ENCODE assay signal across 13 mouse cellular contexts in the genomic region with DNA sequence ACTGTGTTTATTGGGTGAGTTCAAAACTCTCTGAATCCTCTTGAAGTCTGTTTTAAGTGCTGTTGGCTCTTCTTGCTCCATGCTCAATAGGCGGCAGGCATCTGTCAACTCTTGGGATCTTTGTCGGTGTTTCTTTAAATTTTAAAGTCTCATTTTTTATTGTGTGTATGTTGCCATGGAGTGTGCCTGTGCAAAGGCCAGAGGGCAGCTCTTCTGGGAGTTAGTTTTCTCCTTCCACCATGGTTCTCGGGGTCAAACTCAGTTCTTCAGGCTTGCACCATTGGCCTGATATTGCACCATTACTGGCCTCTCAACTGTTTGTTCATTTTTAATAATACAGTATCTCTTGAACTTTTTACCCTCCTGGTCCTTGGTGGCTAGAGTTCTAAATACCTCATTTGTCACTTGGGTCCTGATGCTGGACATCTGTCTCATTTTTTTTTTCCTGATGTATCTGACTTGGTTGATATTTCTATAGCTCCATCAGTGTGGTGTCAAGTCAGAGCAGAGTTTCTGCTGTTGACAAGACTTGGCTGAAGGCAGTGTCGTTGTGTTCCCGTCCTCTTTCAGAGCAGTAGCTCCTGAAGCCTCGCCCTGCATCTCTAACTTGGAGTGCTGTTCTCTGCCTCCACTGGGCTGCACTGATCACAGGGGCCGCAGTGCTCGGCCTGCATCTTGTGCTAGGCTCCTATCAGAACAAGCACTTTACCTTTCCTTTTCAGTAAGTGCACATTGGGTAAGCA.
DNase-seq lines count a peak whose midpoint lies in the region; ATAC-seq and TF ChIP-seq lines count a peak whose summit lies in the region.
"Had no signal": no experiment of that assay in that cellular context is flagged by ENCODE, and none has a peak within 500 bp of the region (broad histone marks: within the 10 kb centered on the region; RNA-seq: fewer than 3 reads in every experiment).

No protein-coding gene starts in this region.

- DNase-seq in heart, adult 2 months, result peak; percentile 51 to 70
- DNase-seq in heart, embryonic 10.5 days (ENCODE audit: low spot score), result no peak
- peak; percentile 19 for DNase-seq in NIH3T3 (ENCODE audit: low read depth)
- DNase-seq in heart, adult 9 months (ENCODE audit: low spot score in 2 of 2), result peak; percentile 63 to 73
- peak; percentile 51 to 52 for DNase-seq in kidney, postnatal 36 days
- no peak for DNase-seq in cerebellum, adult 9-11 months
- DNase-seq: lung, embryonic 14.5 days; thymus, postnatal 25 days had no signal

- ATAC-seq in megakaryocyte progenitor cell, adult 5-6 weeks (replicated peaks; ENCODE audit: poor library complexity), result no peak
- ATAC-seq: CD4-positive, CD25-positive, alpha-beta regulatory T cell, adult 4 months; inflammation-experienced regulatory T-cells, adult 6 months had no signal

- H3K9me3 ChIP-seq in heart, embryonic 10.5 days, result no peaks in the 10 kb centered on the region
- H3K9me3 ChIP-seq: embryonic facial prominence, embryonic 15.5 days; midbrain, embryonic 12.5 days had no signal

- H3K79me2 ChIP-seq in heart, adult 2 months (replicated peaks; ENCODE audit: control insufficient read depth, insufficient read depth, low read length), result peaks cover 7% of the 10 kb centered on the region; the same call in 1 of the 2 replicates

- peak overlapping the region; percentile 30 for H3K27ac ChIP-seq in heart, adult 2 months
- H3K27ac ChIP-seq in heart, embryonic 10.5 days, result no peak overlapping the region
- H3K27ac ChIP-seq: embryonic facial prominence, embryonic 15.5 days; midbrain, embryonic 12.5 days had no signal

- 59% methylated on average over 8 of the region's 8 CpGs for WGBS in heart, adult 2 months
- 73% methylated on average over 8 of the region's 8 CpGs for WGBS in heart, embryonic 10.5 days

- no peak for TF ChIP-seq EP300 in heart, adult 2 months (IDR thresholded peaks at IDR 0.05; ENCODE audit: insufficient read depth, low read depth, low read length)

- intact Hi-C loops in heart, adult 2 months (cut with DNase I), result no loop called here

- no peak overlapping the region for H3K9ac ChIP-seq in heart, adult 2 months (ENCODE audit: low read depth, low read length)
- H3K9ac ChIP-seq: embryonic facial prominence, embryonic 15.5 days; lung, embryonic 14.5 days; midbrain, embryonic 12.5 days had no signal

- peaks cover 24% of the 10 kb centered on the region for H3K4me1 ChIP-seq in heart, adult 2 months (ENCODE audit: control insufficient read depth, insufficient read depth, low read length)
- H3K4me1 ChIP-seq in heart, embryonic 10.5 days, result peaks cover 21% of the 10 kb centered on the region

- no peaks in the 10 kb centered on the region for H3K27me3 ChIP-seq in heart, adult 2 months (ENCODE audit: control insufficient read depth, insufficient read depth, low read length)
- no peaks in the 10 kb centered on the region for H3K27me3 ChIP-seq in heart, embryonic 10.5 days (ENCODE audit: insufficient read depth, poor library complexity, severe bottlenecking)
- H3K27me3 ChIP-seq: embryonic facial prominence, embryonic 15.5 days; midbrain, embryonic 12.5 days had no signal

- H3K36me3 ChIP-seq in heart, adult 2 months (ENCODE audit: control insufficient read depth, insufficient read depth, low read length), result peaks cover 13% of the 10 kb centered on the region
- H3K36me3 ChIP-seq in heart, embryonic 10.5 days, result no peaks in the 10 kb centered on the region
- H3K36me3 ChIP-seq: embryonic facial prominence, embryonic 15.5 days; midbrain, embryonic 12.5 days had no signal

- no peak for TF ChIP-seq CTCF in heart, adult 2 months (IDR thresholded peaks at IDR 0.05)

- no peak overlapping the region for H3K4me3 ChIP-seq in heart, adult 2 months
- H3K4me3 ChIP-seq in heart, embryonic 10.5 days, result no peak overlapping the region
- H3K4me3 ChIP-seq: embryonic facial prominence, embryonic 15.5 days; midbrain, embryonic 12.5 days had no signal

- no peak for TF ChIP-seq POLR2A in heart, adult 2 months (IDR thresholded peaks at IDR 0.05; ENCODE audit: insufficient read depth, low read depth, low read length)

Comparison
In these comparisons a context has a peak if more than half of its experiments do, and no peak if none do; other contexts are left out.
1. DNase-seq: peak in heart, adult 2 months (2 of 2), NIH3T3 (single experiment), heart, adult 9 months (2 of 2) and kidney, postnatal 36 days (2 of 2); none in heart, embryonic 10.5 days (single experiment) and cerebellum, adult 9-11 months (single experiment).